Mouse (Mus musculus): ENCODE results near the gene Shc3.
A peak's percentile ranks its signal among the peaks of the same experiment; 100 is the strongest.

Gene Shc3

DNA sequence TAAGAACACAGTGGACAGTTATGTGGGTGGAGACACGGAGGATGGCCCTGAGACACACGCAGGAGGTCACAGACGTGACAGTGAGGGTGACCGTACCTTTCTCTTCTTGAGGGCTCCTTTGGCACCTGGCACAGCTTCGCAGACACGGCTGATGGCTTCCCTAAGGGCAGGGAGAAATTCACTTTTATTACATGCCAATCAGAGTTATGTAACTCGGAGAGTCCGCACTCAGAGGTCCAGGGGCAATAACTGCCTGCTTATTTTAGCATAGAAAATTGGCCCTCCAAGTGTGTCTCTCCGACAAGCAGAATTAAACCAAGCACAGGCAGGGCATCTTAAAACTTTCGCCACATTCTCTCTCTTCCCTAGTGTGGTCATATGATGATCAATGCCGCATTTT lies 86.4 kb downstream of the Shc3 start:
- DNase-seq (ENCODE audit: low spot score in 2 of 2) = no peak

DNA sequence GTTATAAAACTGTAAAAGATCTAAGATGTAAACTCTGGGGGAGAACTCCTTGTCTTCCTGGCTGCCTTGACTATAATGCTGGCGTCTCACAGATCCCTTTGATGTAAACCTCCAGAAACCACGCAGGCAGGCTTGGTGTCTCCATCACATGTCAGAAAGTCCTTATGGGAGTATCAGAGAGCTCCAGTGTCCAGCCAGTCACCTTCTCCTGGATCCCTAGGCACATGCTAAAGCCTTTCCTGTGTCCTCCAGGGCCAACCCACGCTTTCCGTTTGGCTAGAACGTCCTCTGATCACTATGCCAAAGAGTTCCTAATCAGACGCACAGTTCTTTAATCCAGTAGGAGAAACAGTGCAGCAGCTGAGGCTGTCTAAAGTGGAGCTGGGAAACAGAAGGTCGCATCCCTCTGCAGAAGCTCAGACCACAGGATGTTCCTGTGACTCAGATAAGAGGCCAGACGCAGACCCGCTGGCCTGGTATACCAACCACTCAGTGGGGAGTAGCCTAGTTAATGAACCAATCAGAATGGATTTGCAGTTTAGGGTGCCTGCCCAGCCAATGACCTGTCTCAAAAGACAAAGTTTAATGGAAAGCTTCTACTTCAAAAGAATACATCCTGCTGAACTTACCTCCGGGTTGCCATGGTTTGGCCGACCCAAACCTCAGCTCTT lies 88.7 kb downstream of the Shc3 start:
- no peak for DNase-seq (ENCODE audit: low spot score in 2 of 2)

DNA sequence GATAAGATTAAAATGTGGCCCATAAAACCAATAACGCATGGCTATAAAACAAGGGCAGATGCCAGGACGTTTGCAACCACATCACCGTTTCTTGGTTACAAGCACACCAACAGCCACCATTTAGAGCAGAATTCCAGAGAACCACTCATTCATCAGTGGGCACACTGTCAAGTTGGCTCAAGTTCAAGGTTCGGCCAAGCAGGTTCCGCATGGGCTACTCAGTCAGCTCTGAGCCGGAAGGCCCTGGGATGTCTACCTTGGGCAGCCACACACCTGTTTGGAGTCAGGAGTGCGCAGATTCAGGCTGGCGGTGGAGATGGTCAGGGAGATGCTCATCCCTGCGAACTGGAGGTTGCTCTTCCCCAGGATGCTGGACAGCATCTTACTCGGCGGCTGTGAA lies 89.4 kb downstream of the Shc3 start:
- DNase-seq (ENCODE audit: low spot score in 2 of 2) = no peak

DNA sequence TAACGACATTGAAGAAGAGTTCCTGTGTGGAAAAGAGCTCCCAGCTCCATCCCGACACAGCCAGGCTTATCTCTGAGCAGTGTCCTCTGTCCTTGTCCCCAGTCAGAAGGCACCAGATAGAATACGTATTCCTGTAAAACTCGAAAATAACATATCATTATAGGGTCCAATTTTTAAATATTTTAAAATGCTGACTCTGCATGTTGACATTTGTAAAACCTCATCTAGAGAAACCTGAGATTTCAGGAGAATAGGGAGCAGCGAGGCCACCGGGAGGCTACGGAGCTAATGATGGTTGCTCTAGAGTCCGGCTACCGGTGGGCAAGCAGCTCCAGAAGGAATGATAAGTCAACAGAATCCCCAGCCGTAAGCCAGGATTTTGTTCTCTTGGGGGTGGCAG lies 92.2 kb downstream of the Shc3 start:
- no peak for DNase-seq (ENCODE audit: low spot score in 2 of 2)

DNA sequence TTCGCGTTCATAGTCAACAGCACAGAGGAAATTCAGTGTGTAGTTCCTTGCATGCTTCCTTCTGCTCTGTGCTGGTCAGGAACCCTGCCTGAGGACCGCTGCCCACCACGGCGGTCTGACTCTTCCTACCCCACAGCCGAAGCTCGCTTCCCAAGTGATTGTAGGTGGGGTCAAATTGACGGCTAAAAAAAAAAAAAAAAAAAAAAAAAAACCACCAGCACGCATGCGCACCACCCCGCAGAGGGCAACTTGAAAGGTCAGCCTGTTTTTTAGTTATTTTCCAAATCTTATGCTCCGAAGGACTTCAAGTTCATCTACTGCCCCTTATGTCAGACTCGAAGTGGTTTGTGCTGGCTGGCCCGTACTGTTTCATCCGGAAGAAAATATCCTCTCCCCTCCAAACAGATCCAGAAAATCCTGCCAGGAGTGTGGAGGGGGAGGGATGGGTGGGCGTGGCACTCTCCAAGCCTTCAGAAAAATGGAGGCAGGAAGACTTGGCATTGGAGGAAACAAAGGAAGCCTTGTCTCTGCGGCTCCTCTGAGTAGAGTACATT lies 100.4 kb downstream of the Shc3 start:
- no peak for DNase-seq (ENCODE audit: low spot score in 2 of 2)

DNA sequence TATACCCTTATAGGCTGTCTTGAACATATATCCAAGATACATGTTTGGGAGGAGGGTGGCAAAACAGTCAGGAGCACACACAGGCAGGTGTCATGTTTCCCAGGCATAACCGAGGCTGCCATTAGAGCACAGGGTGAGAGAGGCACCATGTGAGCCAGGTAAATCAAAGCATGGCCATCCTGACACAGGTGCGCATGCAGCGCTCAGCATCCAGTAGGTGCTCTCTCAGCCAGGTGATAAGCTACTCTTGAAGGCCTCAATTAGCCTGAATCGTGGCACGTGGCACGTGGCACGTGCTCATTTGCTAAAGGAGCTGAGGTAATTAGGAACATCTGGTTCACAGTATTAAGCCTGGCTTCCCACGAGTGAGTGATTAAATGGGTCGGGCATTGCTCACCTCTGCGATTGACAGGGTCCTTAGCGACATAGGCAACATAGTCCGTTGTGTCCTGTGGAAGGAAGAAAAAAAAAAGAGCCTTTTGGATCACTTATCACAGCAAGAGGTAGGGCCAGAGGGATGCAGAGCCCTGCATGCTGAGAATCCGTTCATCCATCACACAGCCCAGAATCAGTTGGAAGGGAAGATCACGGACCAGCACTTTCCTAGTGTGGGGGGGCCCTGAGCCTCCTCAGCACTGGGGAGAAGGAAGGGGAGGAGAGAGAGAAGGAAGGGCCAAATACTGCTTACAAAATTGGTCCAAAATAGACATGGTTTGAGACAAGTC lies 102.9 kb downstream of the Shc3 start:
- no peak for DNase-seq (ENCODE audit: low spot score in 2 of 2)

DNA sequence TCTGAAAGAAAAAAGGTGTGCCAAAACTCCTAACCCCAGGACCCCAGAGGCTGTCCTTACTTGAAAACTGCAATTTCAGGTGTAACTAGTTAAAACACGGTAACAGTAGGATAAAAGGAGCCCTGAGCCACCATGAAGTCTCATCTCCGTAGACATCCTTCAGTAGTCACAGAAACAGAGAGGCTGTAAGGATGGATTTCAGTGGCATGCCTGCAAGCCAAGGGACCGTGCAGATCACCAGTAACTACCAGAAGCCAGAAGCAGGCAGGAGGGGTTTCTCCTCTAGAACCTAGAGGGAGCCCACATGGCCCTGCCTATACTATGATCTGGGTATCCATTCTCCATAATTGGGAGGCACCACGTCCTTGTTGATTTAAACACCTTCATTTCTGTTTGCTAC lies 104.9 kb downstream of the Shc3 start:
- DNase-seq (ENCODE audit: low spot score in 2 of 2) = no peak

DNA sequence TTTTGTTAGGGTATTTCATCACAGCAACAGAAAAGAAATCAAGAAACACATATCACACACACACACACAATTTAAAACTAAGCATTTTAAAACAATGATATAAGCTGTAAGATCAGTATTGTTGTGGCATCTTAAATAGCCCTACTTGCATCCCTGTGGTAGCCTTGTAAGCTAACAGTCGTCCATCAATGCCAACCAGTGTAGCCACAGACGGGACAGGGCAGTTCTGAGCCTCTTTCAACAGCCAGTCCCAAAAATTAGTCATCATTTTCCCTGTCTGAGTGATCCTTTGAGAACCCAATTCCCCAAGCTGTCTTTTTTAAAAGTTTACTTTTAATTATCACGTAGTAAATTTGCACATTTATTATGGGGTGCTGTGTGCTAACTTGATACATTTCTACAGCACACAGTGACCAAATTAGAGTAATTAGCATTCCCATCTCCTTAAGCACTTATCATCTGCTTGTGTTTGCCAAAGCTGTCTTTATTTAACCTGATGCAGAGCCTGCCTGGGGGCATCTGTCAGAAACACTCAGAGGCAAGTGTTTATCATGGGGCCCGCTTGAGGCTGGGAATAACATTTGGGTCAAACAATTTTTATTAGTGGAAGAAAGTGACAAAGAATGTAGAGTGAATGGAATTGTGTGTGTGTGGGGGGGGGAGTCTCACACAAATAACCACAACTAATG lies 112.9 kb downstream of the Shc3 start:
- no peak for DNase-seq (ENCODE audit: low spot score in 2 of 2)

DNA sequence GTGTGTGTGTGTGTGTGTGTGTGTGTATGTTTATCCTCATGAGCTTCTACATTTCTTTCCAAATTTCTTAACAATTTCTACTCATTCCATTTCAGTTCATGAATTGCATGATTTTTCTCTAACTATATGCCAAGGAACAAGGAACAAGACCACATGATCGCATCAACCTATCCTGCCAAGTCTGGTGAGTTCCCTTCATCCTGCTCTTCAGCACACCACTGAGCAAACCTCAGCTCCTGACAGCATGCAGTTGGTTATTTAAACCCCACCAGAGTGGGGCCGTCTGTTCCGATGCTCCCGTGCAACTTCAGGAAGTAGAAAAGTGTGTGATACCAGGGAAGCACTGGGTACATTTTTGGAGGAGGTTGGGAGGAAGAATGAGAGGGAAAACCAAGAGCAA lies 122.7 kb downstream of the Shc3 start:
- DNase-seq (ENCODE audit: low spot score in 2 of 2) = no peak

DNA sequence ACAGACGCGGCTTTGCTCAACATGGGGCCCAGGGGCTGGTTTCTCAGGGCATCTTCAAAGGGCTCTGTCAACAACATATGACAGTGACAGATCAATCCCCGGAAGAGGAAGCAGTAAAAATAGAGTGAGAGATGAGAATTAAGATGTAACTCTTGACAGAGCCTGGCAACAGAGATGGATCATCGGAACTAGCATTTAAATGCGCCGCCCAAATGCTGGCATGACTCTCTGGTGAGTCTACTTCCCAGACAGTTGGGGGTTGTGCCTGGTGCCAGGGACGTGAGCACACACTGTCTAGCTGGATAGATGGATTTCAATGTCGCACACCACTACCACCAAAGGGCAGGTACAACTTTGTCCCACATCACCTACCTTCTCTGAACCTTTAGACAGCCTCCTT lies 126.3 kb downstream of the Shc3 start:
- DNase-seq (ENCODE audit: low spot score in 2 of 2) = no peak

DNA sequence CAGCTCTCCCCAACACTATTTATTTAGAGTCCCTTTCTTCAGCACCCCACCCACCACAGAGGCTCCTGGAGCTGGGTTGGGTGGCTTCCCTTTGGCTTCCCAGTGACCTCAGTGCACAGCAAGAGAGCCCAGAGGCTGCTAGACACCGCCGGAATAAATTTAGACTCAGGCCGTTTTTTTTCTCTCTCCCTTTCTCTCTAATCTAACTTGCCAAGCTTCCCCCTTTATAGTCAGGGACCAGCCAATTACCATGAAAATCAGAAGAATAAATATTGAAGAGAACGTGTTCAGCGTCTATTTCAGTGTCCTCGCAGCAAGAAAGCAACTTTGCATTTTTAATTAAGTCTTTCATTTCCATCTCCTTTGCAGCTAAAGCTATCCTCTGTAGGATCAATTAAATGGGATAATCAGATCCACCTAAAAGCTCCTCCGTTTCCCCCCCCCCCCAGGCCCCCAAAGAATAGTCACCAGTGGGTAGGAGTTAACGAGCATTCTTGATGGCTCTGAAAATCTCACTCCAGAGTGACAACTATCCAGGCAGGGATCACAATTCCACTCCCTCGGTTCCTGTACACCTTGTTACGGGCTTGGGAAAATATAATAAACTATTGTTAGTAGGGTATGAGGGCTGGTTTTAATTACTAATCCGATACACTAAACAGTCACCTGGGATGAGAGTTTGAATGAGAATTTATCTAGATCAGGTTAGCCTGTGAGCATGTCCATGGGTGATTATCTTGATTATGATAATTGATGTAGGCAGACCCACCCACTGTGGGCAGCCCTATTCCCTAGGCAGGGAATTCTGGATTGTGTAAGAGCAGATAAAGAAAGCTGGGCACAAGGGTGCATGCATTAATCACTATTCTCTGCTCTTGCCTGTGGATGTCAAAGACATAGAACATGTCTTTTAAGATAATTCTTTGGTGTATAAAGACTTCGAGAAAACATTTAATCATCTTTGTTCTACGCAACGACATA lies 131.8 kb downstream of the Shc3 start:
- no peak for DNase-seq (ENCODE audit: low spot score in 2 of 2)

DNA sequence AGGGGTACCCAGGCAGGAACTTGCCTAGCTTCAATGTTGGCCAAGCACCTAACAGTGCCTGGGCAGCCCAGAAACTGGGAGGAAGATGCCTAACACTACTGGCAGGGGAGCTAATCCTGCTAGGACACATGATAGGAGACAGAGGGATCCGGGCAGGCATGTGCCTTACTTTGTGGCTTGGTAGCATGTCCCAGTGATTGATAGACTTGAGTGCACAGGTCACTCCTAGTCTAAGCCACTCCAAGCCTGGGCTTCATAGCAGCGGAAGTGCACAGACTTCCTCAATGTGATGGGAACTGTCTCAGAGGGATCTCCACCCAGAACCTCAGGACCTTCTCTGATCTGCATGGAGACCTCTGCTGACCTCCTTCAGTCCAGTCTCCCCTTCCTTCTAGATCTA lies 134.1 kb downstream of the Shc3 start:
- DNase-seq (ENCODE audit: low spot score in 2 of 2) = no peak

DNA sequence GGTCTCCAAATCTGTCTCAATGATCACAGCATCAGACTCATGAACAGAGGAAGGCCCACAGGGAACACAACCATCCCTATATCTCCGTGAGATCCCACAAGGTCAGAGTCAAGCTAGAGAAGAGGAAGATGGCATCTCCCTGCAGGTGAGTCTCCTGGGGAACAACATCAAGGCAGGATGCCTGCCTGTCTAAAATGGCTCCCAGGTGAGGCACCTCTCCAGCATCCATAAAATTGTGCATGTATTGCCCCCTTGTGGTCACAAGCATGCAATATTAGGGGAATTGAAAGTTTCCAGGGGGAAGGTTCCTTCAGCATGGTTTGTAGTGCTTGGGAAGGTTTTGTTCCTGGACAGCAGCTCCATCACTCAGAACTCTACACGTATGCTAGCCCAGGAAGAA lies 134.8 kb downstream of the Shc3 start:
- DNase-seq (ENCODE audit: low spot score in 2 of 2) = no peak

DNA sequence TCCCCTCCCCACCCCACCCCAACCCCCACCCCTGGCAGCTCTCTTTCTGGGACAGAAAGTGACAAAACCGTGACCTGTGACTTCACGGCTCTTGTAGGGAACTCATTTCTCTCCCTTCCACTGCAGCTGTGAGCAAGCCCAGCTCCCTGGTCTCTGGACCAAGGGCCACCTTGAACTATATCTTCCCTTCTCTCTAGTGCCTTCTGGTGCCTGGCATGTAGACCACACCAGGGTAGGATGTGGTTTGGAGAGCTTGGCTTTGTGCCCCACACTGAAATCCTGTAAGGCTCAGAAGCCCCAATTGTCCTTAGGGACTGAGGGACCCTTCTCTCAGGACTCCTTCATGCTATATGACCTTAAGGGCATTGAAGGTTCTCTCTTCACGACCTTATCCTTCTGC lies 135.8 kb downstream of the Shc3 start:
- no peak for DNase-seq (ENCODE audit: low spot score in 2 of 2)

DNA sequence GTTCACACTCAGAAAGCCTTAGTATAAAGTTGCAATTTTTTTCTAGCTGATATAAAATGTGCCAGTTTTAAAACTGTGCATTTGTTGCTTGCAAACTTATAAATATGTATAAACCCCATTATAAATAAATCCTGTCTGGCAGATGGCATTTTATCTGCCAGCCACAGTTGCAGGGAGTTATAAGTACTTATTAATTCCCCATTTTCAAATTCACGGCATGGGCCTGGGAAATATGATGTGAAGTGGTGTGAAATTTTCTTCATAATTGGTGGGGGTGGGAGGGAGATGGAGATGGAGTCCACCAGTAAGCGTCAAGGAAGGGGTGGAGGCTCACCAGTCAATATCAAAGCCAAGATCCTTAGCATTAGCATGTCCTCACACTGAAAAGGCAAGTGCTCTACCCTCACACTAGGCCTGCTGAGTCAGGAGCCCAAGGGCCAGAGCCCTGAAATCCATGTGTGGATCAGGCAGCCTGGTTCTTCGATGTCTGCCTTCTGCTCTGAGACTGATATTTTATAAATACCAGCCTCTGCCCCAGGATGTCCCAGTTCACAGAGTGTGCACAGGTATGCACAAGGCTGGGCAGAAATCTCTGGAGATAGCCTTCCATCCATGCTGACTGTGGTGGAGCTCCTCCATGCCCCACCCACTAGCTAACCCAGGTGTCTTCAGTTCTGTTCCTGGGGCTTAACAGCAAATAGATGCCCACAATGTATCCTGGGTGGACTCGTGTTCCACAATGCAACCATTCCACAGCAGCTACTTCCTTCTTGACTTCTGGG lies 143.4 kb downstream of the Shc3 start:
- DNase-seq (ENCODE audit: low spot score in 2 of 2) = no peak

DNA sequence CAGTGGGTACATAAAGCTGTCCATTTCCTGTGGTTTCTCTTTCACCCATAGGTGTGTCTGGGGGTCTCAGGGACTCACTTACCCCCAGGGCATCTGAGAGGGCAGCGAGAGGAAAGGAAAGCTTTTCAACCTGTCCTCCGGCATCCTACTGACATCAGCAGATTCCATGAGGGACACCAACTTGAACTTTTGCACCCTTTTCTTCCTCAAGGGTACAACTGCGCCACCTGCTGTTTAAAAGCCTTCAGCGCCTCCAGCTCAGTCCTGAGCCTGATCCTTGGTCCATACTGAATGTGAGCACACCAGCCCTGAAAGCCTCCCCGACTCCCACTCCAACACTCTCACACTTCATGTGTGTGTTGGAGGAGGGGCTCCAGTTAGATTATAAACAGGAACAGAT lies 144.6 kb downstream of the Shc3 start:
- peak in 1 of 2 experiments; percentile 52 for DNase-seq (ENCODE audit: low spot score in 2 of 2)

DNA sequence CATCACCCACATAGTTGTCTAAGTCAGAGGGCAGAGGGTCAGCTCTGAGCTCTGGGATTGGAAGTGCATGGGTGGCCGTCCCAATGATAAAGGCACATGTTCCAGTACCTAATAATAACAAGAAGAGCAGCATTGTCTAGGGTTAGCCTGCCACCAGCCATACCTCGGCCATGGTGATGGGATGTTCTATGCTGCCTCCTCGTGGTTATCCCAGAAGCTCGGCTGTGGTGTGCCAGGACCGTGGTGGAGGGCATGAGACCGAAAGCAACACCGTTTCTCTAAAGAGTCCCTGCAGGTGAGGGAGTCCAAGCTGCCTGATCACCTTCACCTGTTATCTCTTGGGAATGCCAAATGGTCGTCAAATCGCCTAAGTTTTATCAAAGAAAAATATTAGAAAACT lies 145.6 kb downstream of the Shc3 start:
- DNase-seq (ENCODE audit: low spot score in 2 of 2) = no peak

DNA sequence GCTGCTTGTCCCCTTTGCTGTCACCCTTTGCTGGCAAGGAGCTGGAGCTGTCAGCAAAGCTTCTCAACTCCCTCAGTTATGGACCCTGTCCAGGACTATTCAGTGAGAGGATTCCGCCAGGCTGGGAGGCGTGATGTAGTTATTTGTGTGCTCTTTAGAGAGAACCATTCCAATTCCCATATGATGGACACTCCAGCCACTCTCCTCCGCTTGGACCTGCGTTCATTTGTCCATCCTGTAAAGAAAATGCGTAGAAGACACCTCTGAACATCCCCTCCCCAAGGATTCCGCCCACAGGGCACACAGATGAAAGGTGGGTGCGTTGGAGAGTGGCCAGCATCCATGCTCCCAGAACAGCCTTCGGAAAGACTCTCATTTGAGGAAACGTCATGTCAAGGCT lies 148.4 kb downstream of the Shc3 start:
- no peak for DNase-seq (ENCODE audit: low spot score in 2 of 2)

DNA sequence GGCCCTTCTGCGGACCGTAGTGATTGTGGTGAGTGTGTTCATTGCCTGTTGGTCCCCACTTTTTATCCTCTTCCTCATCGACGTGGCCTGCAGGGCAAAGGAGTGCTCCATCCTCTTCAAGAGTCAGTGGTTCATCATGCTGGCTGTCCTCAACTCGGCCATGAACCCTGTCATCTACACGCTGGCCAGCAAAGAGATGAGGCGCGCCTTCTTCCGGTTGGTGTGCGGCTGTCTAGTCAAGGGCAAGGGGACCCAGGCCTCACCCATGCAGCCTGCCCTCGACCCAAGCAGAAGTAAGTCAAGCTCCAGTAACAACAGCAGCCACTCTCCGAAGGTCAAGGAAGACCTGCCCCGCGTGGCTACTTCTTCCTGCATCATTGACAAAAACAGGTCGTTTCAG lies 149.7 kb downstream of the Shc3 start:
- no peak for DNase-seq (ENCODE audit: low spot score in 2 of 2)

DNA sequence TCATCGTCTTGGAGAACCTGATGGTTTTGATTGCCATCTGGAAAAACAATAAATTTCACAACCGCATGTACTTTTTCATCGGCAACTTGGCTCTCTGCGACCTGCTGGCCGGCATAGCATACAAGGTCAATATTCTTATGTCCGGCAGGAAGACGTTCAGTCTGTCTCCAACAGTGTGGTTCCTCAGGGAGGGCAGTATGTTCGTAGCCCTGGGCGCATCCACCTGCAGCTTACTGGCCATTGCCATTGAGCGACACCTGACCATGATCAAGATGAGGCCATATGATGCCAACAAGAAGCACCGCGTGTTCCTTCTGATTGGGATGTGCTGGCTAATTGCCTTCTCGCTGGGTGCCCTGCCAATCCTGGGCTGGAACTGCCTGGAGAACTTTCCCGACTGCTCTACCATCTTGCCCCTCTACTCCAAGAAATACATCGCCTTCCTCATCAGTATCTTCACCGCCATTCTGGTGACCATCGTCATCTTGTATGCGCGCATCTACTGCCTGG lies 150.2 kb downstream of the Shc3 start:
- DNase-seq (ENCODE audit: low spot score in 2 of 2) = no peak

Data from urinary bladder, postnatal 36 days (tissue).